Mouse (Mus musculus): Measurements from ENCODE around the gene Nsun6.

Gene Nsun6

GRCm38 (mm10) chr2:15054945-15055637 is at the start of gene Nsun6:
Nsun6 (minus strand) TSS chr2:15055069.
- peak; percentile 87 to 97 for DNase-seq (ENCODE audit: low spot score in 2 of 2)

DNA sequence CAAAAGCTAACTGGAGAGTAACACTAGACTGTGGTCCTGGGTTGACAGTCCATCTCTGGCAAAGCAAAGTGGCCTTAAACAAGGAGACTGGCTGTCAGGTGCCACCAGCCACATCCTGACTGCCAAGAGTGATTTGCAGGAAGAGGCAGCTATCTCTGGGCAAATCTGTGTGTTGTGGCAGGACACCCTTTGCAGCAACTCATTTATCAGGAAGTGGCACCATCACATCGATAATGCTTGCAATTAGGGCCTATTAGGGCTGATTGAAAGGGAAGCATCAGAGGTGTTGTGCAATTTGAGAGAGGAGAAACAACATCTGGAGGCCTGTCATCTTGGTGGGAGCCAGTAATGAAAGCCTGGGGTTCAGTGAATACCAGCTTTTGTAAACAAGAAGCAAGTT is 49.5 kb upstream of the Nsun6 start:
- DNase-seq (ENCODE audit: low spot score in 2 of 2): no peak

DNA sequence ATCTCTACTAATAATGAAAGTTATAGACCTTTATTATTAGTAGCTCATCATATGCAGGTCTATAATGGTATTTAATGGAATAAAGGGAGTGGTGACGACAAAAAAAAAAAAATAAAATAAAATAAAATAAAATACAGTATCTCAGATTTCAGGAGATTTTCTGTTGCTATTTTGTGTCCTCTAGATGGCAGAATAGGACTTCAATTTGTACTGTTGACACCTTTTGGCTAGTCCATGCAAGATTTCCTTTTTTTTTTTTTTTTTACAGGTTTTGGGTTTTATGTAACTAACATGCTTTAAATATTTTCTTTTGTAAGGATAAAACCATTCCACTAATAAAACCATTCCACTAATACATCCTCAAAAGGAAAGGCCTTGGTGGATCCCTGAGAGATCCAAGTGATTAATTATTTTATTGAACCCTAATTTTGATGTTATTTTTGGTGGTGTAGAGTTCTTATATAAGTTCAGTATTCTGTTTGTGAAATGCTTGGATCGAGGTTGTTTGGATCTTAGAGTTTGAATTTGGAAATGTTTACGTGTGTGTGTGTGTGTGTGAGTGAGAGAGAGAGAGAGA is 41.7 kb upstream of the Nsun6 start:
- DNase-seq (ENCODE audit: low spot score in 2 of 2): no peak

DNA sequence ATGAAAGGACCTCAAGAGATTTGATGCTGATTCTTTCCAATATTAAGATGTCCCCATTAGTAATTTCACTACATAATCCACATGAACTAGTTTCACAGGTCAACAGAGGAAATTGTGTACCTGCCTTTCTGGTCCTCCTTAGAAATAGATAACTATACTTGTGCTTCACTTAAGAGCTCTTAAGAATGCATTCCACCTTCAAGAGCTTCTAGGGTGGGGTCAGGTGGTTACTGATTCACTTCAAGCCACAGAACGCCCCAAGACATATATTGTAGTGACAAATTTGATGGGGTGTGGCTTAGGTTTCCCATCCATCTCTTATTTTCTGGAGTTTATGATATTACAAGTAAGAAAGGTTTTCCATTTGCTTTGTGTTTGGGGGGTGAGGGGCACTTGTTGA is 32.4 kb upstream of the Nsun6 start:
- no peak for DNase-seq (ENCODE audit: low spot score in 2 of 2)

DNA sequence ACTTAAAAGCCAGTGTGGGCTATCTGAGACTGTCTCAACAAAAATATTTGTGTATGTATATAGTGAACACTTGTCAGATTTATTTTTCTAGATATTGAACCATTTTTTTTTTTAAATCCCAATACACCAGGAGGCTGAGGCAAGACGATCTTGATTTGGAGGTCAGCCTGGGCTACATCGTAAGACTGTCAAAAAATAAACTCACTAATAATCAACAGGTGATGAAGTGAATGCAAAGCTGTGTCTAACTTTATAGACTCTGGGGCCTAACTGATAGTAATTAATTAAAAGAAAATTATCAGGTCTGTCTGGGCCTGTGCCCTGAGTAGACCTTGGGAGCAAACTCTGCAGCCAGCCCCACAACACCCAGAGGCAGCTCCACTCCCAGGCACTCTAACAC is 28.8 kb upstream of the Nsun6 start:
- no peak for DNase-seq (ENCODE audit: low spot score in 2 of 2)

GRCm38 (mm10) chr2:15067091-15067490 is 12.2 kb upstream of the Nsun6 start:
- DNase-seq (ENCODE audit: low spot score in 2 of 2): no peak

DNA sequence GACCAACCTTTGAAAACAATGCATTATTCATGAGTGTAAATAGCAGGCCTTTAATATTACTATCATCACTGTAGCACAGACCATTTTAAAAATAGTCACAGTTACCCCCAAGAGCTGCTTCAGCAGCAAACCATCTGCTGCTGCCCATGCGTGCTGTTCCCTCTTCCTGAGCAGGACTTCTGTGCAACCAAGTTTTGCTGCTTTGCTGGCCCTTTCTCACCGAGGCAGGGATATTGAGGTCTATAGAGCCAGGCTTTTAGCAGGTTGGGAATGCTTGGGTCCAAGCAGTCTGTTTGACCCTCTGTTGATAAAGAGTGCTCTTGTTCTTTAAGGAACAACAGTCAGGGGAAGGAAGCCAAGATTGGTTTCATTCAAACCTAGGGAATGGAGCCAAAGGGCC is 10.6 kb upstream of the Nsun6 start:
- no peak for DNase-seq (ENCODE audit: low spot score in 2 of 2)

- DNase-seq (ENCODE audit: low spot score in 2 of 2): no peak
Observed at GRCm38 (mm10) chr2:15064380-15065269, 9.8 kb upstream of the Nsun6 start.

- no peak for DNase-seq (ENCODE audit: low spot score in 2 of 2)
Observed at GRCm38 (mm10) chr2:15063815-15064214, 8.9 kb upstream of the Nsun6 start.

- DNase-seq (ENCODE audit: low spot score in 2 of 2): no peak
Observed at GRCm38 (mm10) chr2:15060856-15061255, 6.0 kb upstream of the Nsun6 start.

- no peak for DNase-seq (ENCODE audit: low spot score in 2 of 2)
Observed at GRCm38 (mm10) chr2:15058227-15058626, 3.4 kb upstream of the Nsun6 start.

GRCm38 (mm10) chr2:15055741-15056151 is 877 bp upstream of the Nsun6 start:
- DNase-seq (ENCODE audit: low spot score in 2 of 2): no peak

DNA sequence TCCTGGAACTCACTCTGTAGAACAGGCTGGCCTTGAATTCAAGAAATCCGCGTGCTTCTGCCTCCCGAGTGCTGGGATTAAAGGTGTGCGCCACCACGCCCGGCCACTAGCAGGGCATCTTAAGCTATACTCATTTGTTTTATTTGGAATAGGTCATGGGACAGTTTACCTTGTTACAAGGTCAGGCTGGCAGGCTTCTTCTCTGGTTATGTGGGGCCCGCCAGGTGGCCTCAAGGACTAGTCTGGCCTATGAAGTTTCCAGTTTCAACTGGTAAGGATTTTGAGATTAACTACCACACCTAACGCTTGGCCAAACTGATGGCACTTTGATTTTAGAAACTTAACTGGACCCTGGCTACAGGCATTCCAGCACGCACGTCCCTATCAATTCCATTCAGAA is 373 bp downstream of the Nsun6 start:
- no peak for DNase-seq (ENCODE audit: low spot score in 2 of 2)

DNA sequence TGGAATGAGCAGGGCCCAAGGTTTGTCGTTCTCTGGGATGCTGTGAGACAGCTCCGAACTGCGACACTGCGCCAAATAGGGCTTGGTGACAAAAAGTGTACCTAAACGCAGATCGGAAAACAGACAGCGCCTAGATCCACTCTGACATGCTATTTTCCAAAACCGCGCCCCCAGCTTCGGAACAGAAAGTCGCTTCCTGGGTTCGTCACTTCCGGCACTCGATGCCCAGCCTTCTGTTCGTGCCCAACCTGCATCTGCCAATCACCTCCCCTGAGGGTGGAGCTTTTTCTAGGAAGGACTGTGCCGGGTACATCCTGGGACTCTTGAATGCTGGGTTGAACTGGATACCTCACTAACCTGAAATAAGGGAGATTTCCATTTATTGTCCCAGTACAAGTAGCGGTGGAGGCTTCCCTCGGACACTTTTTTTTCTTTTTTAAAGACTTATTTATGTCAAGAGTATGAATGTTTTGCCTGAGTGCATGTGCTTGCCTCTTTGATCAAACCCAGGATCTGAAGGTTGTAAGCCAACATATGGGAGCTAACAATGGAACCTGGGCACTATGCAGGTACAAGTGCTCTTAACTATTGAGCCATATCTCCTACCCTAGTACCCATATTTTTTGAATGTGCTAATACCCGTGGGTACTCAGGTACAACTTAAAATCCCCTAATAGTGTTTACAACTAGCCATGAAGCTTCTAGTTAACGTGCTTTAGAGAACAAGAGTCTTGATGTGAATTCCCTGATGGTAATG is 5.6 kb downstream of the Nsun6 start, which contains the start of gene Arl5b:
Gene Arl5b (plus strand): TSS at position 279 of the 757 bp plus-strand sequence.
- peak; percentile 67 to 91 for DNase-seq (ENCODE audit: low spot score in 2 of 2)

DNA sequence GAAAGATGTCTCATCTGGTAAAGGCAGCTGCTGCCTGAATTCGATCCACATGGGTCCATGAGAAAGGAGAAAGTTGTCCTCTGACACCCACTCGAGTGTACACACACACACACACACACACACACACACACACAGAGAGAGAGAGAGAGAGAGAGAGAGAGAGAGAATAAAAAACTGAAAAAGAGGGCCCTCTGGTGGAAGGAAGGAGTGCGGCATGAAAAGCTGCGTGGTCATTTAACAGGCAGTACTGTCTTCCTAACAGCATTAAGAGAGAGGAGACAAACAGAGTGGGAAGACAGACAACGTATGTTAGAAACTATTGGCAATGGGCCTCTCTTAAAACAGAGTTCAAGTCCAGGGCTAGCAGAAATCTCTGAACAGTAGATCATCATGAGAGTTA is 14.5 kb downstream of the Nsun6 start:
- DNase-seq (ENCODE audit: low spot score in 2 of 2): peak in 1 of 2 experiments; percentile 33

DNA sequence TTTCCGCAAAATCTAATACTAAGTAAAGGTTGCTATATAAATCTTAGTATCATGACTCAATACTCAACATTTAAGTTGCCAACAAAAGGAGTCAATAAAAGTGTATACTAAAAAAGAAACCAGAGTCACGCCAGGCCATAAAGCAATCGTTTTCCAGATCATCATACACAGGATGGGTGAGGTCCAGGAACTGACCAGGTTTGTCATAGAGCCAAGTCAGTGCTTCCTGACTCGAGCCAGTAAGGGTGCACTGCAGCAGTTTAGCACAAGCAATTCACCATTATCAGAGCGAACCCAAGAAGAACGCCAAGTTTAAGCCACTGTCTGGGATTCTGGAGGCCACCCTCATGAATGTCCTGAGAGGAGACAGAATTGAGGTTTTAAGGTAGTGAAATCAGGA is 16.2 kb downstream of the Nsun6 start:
- DNase-seq (ENCODE audit: low spot score in 2 of 2): no peak

DNA sequence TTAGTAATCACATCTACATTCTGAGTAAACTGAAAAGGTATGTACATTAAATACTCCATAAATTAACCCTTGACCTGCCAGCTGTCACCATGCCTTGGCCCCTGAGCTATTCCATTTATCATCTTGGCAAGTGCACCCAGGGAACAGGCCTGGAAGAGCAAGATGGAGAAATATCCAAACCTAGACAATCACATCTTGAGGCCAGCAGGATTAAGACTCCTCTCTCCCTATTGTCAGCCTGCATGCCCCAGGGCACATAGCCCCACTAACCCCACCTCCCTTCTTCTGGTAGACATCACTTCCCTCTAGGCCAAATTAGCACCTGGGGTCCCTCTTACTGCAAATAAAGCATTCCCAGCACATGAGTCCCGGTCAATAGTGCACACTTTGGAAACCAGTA is 27.1 kb downstream of the Nsun6 start:
- DNase-seq (ENCODE audit: low spot score in 2 of 2): no peak

DNA sequence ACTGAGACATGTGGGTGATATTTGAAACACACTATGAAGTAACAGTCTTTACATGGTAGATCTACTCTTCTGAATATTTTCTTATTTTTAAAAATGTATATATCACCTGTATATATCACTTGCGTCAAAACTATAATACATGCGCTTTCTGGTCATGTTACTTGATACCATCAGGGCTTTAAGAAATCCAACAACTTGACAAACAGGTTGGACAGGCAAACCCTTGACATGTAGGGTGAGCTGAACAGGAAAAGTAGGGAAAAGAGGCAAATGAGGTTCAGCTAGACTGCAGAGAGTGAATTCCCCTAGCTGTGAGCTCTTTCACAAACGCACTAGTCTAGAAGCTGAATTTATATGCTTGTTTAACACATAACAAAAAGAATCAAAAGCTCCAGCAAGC is 28.1 kb downstream of the Nsun6 start:
- DNase-seq (ENCODE audit: low spot score in 2 of 2): no peak

- DNase-seq (ENCODE audit: low spot score in 2 of 2): no peak
Observed at GRCm38 (mm10) chr2:15008072-15008471, 46.8 kb downstream of the Nsun6 start.

GRCm38 (mm10) chr2:15007531-15007930 is 47.3 kb downstream of the Nsun6 start:
- no peak for DNase-seq (ENCODE audit: low spot score in 2 of 2)

GRCm38 (mm10) chr2:14997836-14998235 is 57.0 kb downstream of the Nsun6 start:
- DNase-seq (ENCODE audit: low spot score in 2 of 2): no peak

DNA sequence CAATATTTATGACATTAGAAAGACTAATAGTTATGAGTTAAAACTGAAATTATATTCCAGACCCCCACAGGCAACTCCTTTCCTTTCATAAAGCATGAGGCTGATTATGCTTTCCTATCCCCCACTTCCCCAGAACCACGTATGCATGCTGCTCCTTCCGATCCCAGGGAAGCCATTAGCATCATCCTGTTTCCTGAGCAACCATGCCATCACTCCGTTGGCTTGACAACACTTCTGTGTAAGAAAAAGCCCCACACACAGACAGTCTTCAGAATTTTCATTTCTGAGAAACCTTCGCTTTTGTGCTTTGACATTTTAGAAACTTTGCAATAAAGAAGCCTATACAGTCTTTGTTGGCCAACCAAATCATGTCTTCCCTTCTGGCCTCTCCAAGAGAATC is 58.8 kb downstream of the Nsun6 start:
- no peak for DNase-seq (ENCODE audit: low spot score in 2 of 2)

Data from spleen, postnatal 10 days (tissue).